In the genomic region with DNA sequence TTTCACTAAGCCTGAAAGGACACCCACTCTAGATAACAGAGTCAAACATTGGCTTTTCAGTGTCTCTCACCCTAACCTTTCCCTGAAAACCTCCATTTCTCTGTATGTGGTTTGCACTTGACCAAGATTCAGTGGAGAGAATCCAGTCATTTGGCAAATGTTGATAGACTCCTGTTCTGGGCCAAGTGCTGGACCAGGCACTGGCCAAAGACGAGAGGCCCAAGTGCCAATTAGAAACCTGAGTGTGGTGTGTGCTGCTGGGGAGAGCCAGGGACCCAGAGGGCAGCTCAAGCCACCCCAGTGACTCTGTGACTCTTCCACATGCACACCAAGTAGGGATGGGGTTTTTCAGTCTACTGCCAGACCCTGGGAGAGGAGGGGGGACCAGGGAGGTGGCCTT, we compare ENCODE assay signal across 19 mouse cellular contexts. TPM values are rescaled to one million over a fixed set of nuclear protein-coding genes. Genes with fewer than 3 reads are reported as not detected.
DNase-seq lines count a peak whose midpoint lies in the region; ATAC-seq lines count a peak whose summit lies in the region.
"Had no signal": no experiment of that assay in that cellular context is flagged by ENCODE, and none has a peak within 500 bp of the region (broad histone marks: within the 10 kb centered on the region; RNA-seq: fewer than 3 reads in every experiment).

No protein-coding gene starts in this region.

- H3K27ac ChIP-seq in hindbrain, embryonic 15.5 days (replicated peaks) = peak overlapping the region; percentile 31
- H3K27ac ChIP-seq in hindbrain, embryonic 11.5 days (ENCODE audit: low read depth, low read length) = no peak overlapping the region
- no peak overlapping the region for H3K27ac ChIP-seq in forebrain, embryonic 11.5 days (ENCODE audit: low read depth, low read length)
- H3K27ac ChIP-seq: embryonic facial prominence, embryonic 15.5 days; forebrain, embryonic 12.5 days; lung, embryonic 15.5 days; macrophage had no signal

- ATAC-seq in hindbrain, embryonic 15.5 days (ENCODE audit: low FRiP score, low read depth) = no peak
- no peak for ATAC-seq in hindbrain, embryonic 11.5 days (ENCODE audit: low FRiP score)
- ATAC-seq in forebrain, embryonic 11.5 days (replicated peaks; ENCODE audit: low FRiP score) = no peak

- intact Hi-C loops in gastrocnemius, postnatal 14 days (cut with DNase I; ENCODE audit: low total_unique reads) = no loop called here

- no peaks in the 10 kb centered on the region for H3K27me3 ChIP-seq in hindbrain, embryonic 15.5 days
- no peaks in the 10 kb centered on the region for H3K27me3 ChIP-seq in hindbrain, embryonic 11.5 days (ENCODE audit: control insufficient read depth, insufficient read depth, low read length)
- no peaks in the 10 kb centered on the region for H3K27me3 ChIP-seq in forebrain, embryonic 11.5 days (ENCODE audit: control insufficient read depth, insufficient read depth, low read length)
- H3K27me3 ChIP-seq: embryonic facial prominence, embryonic 15.5 days; forebrain, embryonic 12.5 days; lung, embryonic 15.5 days had no signal

- H3K4me1 ChIP-seq in hindbrain, embryonic 15.5 days (replicated peaks) = peaks cover 24% of the 10 kb centered on the region
- H3K4me1 ChIP-seq in hindbrain, embryonic 11.5 days (replicated peaks; ENCODE audit: control insufficient read depth, insufficient read depth, low read length) = no peaks in the 10 kb centered on the region
- H3K4me1 ChIP-seq in forebrain, embryonic 11.5 days (replicated peaks; ENCODE audit: control insufficient read depth, insufficient read depth, low read length) = no peaks in the 10 kb centered on the region
- H3K4me1 ChIP-seq: forebrain, embryonic 12.5 days; lung, embryonic 15.5 days had no signal

- H3K9ac ChIP-seq in hindbrain, embryonic 15.5 days = no peak overlapping the region
- H3K9ac ChIP-seq in hindbrain, embryonic 11.5 days (ENCODE audit: low read depth, low read length) = no peak overlapping the region
- H3K9ac ChIP-seq in forebrain, embryonic 11.5 days (ENCODE audit: low read length) = no peak overlapping the region
- H3K9ac ChIP-seq: embryonic facial prominence, embryonic 15.5 days; forebrain, embryonic 12.5 days; lung, embryonic 15.5 days had no signal

- no peak overlapping the region for H3K4me2 ChIP-seq in hindbrain, embryonic 15.5 days
- H3K4me2 ChIP-seq in hindbrain, embryonic 11.5 days (replicated peaks; ENCODE audit: low read depth, low read length) = no peak overlapping the region
- H3K4me2 ChIP-seq in forebrain, embryonic 11.5 days (ENCODE audit: low read depth, low read length, severe bottlenecking) = no peak overlapping the region
- H3K4me2 ChIP-seq: embryonic facial prominence, embryonic 15.5 days; forebrain, embryonic 12.5 days; heart, embryonic 11.5 days; lung, embryonic 15.5 days; midbrain, embryonic 11.5 days had no signal

- H3K36me3 ChIP-seq in hindbrain, embryonic 15.5 days = no peaks in the 10 kb centered on the region
- H3K36me3 ChIP-seq in hindbrain, embryonic 11.5 days (ENCODE audit: control insufficient read depth, insufficient read depth, low read length) = no peaks in the 10 kb centered on the region
- no peaks in the 10 kb centered on the region for H3K36me3 ChIP-seq in forebrain, embryonic 11.5 days (ENCODE audit: control insufficient read depth, insufficient read depth, low read length)
- H3K36me3 ChIP-seq: embryonic facial prominence, embryonic 15.5 days; lung, embryonic 15.5 days had no signal

- no peak overlapping the region for H3K4me3 ChIP-seq in hindbrain, embryonic 15.5 days
- no peak overlapping the region for H3K4me3 ChIP-seq in hindbrain, embryonic 11.5 days (ENCODE audit: low read depth, low read length)
- H3K4me3 ChIP-seq in forebrain, embryonic 11.5 days (ENCODE audit: low read depth, low read length) = no peak overlapping the region
- H3K4me3 ChIP-seq: embryonic facial prominence, embryonic 15.5 days; forebrain, embryonic 12.5 days; lung, embryonic 15.5 days had no signal

- 83% methylated on average over 1 of the region's 1 CpGs for WGBS in hindbrain, embryonic 15.5 days
- WGBS in hindbrain, embryonic 11.5 days = 84% methylated on average over 1 of the region's 1 CpGs
- 79% methylated on average over 1 of the region's 1 CpGs for WGBS in forebrain, embryonic 11.5 days

- DNase-seq in adrenal gland, postnatal 25 days = peak; percentile 12
- DNase-seq in adrenal gland, adult 8-10 months = no peak
- DNase-seq in hindbrain, embryonic 11.5 days (ENCODE audit: low spot score) = no peak
- DNase-seq in adipocyte (ENCODE audit: low spot score) = peak; percentile 82
- DNase-seq in gastrocnemius, postnatal 14 days = peak; percentile 50
- no peak for DNase-seq in forebrain, embryonic 11.5 days (ENCODE audit: low spot score)
- DNase-seq: liver; retina, postnatal 1 day; right cerebral cortex, postnatal 4 days; thymus, postnatal 4 days had no signal

- no peaks in the 10 kb centered on the region for H3K9me3 ChIP-seq in hindbrain, embryonic 15.5 days
- H3K9me3 ChIP-seq in hindbrain, embryonic 11.5 days (ENCODE audit: control insufficient read depth, low read length) = no peaks in the 10 kb centered on the region
- H3K9me3 ChIP-seq in forebrain, embryonic 11.5 days (ENCODE audit: control insufficient read depth, low read length) = no peaks in the 10 kb centered on the region
- H3K9me3 ChIP-seq: embryonic facial prominence, embryonic 15.5 days; forebrain, embryonic 12.5 days; lung, embryonic 15.5 days had no signal

RNA-seq across cellular contexts. Expression of gene Vstm2l, which starts 40.8 kb away (rescaled TPM):
- total RNA-seq in adrenal gland, postnatal 25 days (2021) = 1.4 and 1.6 TPM in 2 replicates
- 1 to 10 TPM; 1.5 to 4.5 (median 2.4) TPM for total RNA-seq in adrenal gland, adult 8-10 months (2022)
- 32.5 and 40.0 TPM in 2 replicates for polyA plus RNA-seq in hindbrain, embryonic 15.5 days (2015; fragmentation: Nextera tagmentation; extraction: Ambion mirVana)
- polyA plus RNA-seq in hindbrain, embryonic 11.5 days (2014; fragmentation: Nextera tagmentation; extraction: Ambion mirVana) = 4.5 and 6.4 TPM in 2 replicates
- total RNA-seq in gastrocnemius, postnatal 14 days (2021) = not detected
- polyA plus RNA-seq in forebrain, embryonic 11.5 days (2014; fragmentation: Nextera tagmentation; extraction: Ambion mirVana) = 0.86 and 1.3 TPM in 2 replicates
- total RNA-seq: heart, postnatal 25 days; neutrophil, adult 5-6 weeks had no signal
- polyA plus RNA-seq: macrophage had no signal

Comparison
In these comparisons a context has a peak if more than half of its experiments do, and no peak if none do; other contexts are left out.
1. DNase-seq: peak in adrenal gland, postnatal 25 days (single experiment), adipocyte (single experiment) and gastrocnemius, postnatal 14 days (single experiment); none in adrenal gland, adult 8-10 months (single experiment), hindbrain, embryonic 11.5 days (single experiment) and forebrain, embryonic 11.5 days (single experiment).